ENCODE assay signal across 9 mouse cellular contexts in the genomic region with DNA sequence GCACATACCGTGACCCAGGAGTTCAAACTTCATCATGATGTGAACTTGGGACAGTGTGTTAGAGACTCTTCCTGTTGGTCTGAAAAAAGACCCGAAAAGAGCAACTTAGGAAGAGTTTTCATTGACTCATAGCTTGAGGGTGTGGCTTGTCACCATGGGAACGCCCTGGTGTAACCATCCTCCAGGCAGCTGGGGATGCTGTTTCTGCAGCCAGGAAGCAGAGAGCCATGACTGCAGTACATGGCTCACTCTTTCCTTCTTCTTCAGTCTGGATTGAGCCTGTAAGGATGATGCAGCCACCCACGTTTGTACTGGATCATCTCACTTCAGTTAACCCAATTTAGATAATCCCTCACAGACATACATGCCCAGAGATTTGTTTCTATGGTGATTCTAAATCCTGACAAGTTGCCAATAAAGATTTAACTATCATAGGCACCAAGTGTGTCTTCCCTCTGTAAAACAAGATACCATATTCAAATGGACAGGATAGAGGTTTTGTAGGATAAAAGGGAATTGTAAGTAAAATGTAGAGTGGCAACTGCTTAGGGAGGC.
DNase-seq lines count a peak whose midpoint lies in the region; ATAC-seq lines count a peak whose summit lies in the region.
"Had no signal": no experiment of that assay in that cellular context is flagged by ENCODE, and none has a peak within 500 bp of the region (broad histone marks: within the 10 kb centered on the region; RNA-seq: fewer than 3 reads in every experiment).

No protein-coding gene starts in this region.

- no peak overlapping the region for H3K4me3 ChIP-seq in heart, embryonic 11.5 days (ENCODE audit: low read depth, low read length)
- H3K4me3 ChIP-seq: limb, embryonic 15.5 days had no signal

- ATAC-seq in heart, embryonic 11.5 days (replicated peaks; ENCODE audit: insufficient number of reproducible peaks, low FRiP score, low TSS enrichment), result no peak
- ATAC-seq in common myeloid progenitor, adult 5-6 weeks (replicated peaks; ENCODE audit: low read depth, poor library complexity, severe bottlenecking), result peak; percentile 40; the same call in 1 of the 2 replicates
- ATAC-seq in erythroblast, adult 5-6 weeks (replicated peaks; ENCODE audit: low FRiP score, poor library complexity, severe bottlenecking), result no peak

- WGBS in heart, embryonic 11.5 days (ENCODE audit: insufficient replicate concordance), result 70% methylated on average over 4 of the region's 4 CpGs

- no peak overlapping the region for H3K9ac ChIP-seq in heart, embryonic 11.5 days (ENCODE audit: low read depth, low read length)
- H3K9ac ChIP-seq: limb, embryonic 15.5 days had no signal

- H3K4me2 ChIP-seq in heart, embryonic 11.5 days, result no peak overlapping the region
- H3K4me2 ChIP-seq: limb, embryonic 15.5 days had no signal

- H3K27me3 ChIP-seq in heart, embryonic 11.5 days (ENCODE audit: control insufficient read depth, insufficient read depth, low read length), result no peaks in the 10 kb centered on the region
- H3K27me3 ChIP-seq: limb, embryonic 15.5 days had no signal

- H3K9me3 ChIP-seq in heart, embryonic 11.5 days (replicated peaks; ENCODE audit: control insufficient read depth, low read length), result no peaks in the 10 kb centered on the region
- H3K9me3 ChIP-seq: limb, embryonic 15.5 days had no signal

- no peak overlapping the region for H3K27ac ChIP-seq in heart, embryonic 11.5 days (ENCODE audit: low read depth, low read length)
- H3K27ac ChIP-seq: limb, embryonic 15.5 days had no signal

- H3K4me1 ChIP-seq in heart, embryonic 11.5 days (ENCODE audit: control insufficient read depth, insufficient read depth, low read length), result 0 out of 2 replicates have a peak, but pooled peaks cover 3% of the 10 kb centered on the region

- no peaks in the 10 kb centered on the region for H3K36me3 ChIP-seq in heart, embryonic 11.5 days (ENCODE audit: control insufficient read depth, insufficient read depth, low read length)
- H3K36me3 ChIP-seq: limb, embryonic 15.5 days had no signal

- DNase-seq in heart, adult 18-20 months, result peak; percentile 16 to 18
- peak; percentile 30 for DNase-seq in CD4-positive helper T cell, adult 2 months (ENCODE audit: low read depth, low spot score)
- DNase-seq in mesoderm, embryonic 11.5 days (ENCODE audit: low read depth, low spot score), result peak; percentile 26
- no peak for DNase-seq in cerebellum, adult 9-10 months
- no peak for DNase-seq in natural killer cell, adult 2 months (ENCODE audit: low spot score in 2 of 2)

Comparison
In these comparisons a context has a peak if more than half of its experiments do, and no peak if none do; other contexts are left out.
1. DNase-seq: peak in heart, adult 18-20 months (2 of 2), CD4-positive helper T cell, adult 2 months (single experiment) and mesoderm, embryonic 11.5 days (single experiment); none in cerebellum, adult 9-10 months (single experiment) and natural killer cell, adult 2 months (0 of 2).